Mouse (Mus musculus) G1E-ER4 (cell line): ENCODE results near the gene Krcc1. TPM values are rescaled to one million over a fixed set of nuclear protein-coding genes. Genes with fewer than 3 reads are reported as not detected.

Source experiments
- GATA1 ChIP-seq: IDR thresholded peaks from one replicate; pipeline ENCODE4 v1.8.0; 2012; ENCODE audit warnings: low read length, inconsistent platforms
- polyA plus RNA-seq: library from polyadenylated mRNA; stranded (reverse); fragments of >175 nt; gene quantifications from 2 replicates; pipeline ENCODE4 v1.2.3, GENCODE M21; 2012

Gene Krcc1
- 68.0 and 86.9 TPM in 2 replicates for polyA plus RNA-seq

DNA sequence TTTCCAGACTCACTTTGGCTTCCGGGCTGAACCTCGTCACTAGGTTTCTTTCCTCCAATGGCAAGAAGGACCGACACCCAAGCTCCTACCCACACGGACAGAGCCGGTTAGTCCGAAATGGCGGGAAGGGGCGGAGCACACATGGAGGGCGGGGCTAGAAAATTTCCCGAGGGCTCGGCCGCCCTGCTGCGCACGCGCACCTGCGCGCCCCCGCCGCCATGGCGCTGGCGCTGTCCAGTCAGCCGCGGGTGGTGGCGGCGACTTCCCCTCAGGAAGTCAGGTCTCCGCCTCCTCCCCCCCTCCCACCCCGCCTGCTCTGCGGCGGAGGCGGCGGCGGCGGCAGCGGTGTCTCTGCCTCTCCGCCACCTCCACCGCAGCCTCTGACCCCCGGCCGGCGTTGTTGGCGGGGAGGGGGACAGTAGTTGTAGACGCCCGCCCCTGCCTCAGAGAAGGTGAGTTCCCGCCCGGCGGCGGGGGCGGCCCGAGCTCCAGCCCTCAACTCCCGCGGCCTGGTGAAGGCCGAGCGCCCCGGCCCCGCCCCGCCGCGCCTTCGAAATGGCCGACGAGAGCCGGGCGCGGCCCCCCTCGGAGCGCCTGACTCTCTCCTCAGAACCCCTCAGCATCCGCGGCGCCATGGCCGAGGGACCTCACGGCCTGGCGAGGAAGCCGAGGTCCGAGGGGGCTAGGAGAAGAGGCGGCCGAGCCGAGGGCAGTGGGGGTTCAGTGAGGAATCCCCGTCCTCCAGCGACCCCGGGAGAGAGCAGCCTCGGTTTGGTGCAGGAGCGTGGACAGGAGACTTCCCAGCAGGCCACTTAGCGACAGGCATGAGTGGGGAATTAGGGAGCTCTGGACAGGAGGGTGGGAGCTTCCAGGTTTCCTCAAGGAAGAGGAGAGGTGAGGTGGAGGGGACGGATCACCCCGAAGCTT is at the start of gene Krcc1:
Krcc1 (plus strand) TSS at position 289 of the 927 bp plus-strand sequence.
- TF ChIP-seq GATA1 = no peak

DNA sequence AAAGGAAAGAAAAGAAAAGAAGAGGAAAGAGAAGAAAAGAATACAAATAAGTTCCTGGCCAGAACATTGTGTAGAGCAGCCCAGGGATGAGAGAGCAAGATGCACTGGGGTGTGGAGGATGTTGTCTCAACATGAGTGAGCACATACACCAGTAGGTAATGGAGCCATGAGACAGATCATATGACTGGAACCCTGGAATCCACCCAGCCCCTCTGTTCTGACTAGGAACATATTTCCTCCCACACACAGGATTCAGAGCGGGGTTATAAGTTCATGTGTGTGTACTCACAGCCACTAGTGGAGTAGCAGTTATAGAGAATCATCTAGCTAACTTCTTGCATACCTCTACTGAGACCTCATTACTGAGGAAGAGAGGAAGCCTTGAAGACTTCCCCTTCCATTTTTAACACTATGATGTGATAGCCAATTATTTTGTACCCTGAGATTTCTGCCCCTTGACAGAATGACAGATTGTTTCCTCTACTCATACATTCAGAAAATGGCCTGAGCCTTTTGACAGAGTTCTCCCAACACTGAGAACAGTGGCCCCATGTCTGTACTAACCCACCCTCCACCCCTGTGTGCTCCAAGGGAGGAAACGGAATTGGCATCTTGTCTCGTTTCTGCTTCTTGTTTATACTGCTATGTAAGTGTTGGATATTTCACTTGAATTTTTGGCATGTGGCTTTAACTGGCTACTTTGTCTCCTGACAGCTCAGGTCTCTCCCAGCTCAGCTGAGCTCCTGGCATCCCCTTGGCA is 47.1 kb upstream of the Krcc1 start:
- no peak for TF ChIP-seq GATA1

DNA sequence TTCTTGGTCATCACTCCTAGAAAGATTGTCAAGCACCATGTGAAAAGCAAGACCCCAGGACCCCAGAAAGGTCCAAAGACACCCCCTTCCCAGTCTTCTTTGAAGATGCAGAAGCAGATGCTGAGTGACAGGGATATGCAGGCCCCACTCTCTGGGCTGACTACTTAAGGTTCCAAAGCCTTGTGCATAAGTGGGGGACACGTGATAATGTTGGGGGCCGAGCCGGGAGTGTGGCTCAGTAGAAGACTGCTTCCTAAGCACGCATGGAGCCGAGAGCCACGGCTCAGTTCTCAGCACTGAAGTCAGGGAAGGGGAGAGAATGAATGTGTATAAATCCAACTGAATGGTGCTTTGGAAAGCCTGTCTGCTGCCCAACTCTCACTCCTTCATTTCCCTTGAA is 44.9 kb upstream of the Krcc1 start:
- no peak for TF ChIP-seq GATA1

DNA sequence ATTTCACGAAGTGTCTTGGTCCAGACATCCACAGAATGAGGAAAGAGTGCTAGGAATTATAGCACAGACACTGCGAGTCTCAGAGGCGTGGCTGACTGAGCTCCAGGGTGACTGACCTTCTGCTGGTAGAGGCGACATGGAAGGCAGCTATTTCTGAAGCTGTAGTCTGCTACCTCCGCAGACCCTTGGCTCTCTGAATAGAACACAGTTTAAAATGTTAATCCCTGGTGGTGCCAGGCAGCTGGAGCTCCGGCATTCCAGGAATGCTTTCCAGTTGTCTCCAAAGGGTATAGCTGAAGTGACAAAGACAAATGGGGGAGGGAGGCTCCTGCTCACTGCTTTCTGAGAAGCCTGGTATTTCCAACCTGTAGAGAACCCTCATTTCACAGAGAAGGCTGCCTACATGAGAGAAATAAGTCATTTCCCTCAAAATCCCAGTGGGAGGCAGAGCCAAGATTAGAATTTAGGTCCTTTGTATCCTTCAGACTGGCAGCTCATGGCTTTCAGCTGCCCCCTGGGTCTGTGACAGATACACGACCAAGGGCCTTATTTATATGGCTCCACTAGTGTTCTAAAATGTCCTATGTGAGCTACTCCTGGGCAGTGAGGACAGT is 44.2 kb upstream of the Krcc1 start:
- no peak for TF ChIP-seq GATA1

DNA sequence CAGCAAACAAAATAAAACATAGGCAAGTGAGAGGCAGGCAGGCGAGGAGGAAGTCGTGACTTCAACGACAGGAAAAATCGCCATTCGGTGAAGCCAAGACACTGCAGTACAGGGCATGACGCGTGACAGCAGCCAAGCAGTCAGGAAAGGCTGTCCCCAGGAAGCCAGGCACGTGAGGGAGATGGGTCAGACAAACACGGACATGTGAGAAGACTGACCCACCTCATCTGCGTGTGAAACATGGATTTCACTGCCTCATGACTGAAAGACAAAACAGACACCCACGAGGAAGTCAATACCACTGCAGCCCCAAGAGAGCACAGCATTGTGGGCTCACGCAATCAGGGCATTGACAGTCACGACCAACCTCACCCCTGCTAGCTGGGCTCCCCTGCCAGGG is 36.4 kb upstream of the Krcc1 start:
- no peak for TF ChIP-seq GATA1

DNA sequence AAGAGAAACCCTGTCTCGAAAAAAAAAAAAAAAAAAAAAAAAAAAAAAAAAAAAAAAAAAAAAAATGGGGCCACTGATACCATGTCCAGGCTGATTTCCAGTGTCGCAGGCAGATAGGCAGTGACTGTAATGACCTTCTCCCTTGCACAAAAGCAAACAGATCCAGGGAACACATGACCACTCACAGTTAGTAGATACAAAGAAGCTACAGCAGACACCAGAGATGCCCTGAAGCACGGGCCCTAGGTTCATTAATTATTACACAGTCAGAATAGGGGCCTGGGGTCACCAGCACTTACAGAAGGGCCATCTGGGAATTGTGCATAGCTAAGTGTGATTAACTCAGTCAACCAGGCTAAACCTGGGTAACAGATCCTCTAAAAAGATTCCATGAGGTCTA is 35.5 kb upstream of the Krcc1 start:
- no peak for TF ChIP-seq GATA1

DNA sequence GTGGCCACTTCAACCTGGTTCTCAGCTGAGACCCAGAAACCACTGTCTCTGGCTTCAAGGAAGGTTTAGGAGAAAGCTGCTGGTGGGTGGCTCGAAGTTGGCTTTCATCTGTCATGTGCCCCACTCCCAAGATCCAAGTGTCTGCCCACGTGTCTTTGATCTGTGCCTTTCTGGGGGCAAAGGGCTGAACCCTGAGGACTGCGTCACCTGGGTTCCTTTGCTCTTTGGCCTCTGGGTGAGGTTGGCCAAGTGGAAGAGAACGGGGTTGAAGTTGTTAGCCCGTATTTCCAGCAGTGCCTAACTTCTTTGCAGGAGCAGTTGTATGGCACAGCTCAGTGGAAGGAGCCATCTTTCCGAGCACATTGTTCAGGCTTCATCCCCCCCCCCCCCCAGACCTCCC is 35.0 kb upstream of the Krcc1 start:
- no peak for TF ChIP-seq GATA1

DNA sequence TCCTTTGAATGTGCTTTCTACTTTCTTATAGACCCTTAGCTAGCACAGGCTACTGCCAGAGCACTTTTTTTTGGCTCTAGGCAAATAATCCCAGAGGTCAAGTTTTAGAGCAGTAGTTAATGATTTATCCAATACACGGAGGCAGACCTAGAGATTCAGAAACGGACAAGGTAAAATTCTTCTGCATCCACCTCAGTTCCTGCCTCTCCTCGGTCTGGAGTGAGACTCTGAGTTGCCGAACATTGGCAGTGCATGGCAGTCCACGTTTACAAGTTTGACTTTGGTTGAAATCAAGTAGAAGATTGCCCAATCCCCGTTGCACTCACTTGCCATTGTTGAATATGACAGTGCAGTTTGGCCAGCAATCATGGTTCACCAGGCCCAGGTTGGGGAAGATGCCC is 34.4 kb upstream of the Krcc1 start:
- no peak for TF ChIP-seq GATA1

DNA sequence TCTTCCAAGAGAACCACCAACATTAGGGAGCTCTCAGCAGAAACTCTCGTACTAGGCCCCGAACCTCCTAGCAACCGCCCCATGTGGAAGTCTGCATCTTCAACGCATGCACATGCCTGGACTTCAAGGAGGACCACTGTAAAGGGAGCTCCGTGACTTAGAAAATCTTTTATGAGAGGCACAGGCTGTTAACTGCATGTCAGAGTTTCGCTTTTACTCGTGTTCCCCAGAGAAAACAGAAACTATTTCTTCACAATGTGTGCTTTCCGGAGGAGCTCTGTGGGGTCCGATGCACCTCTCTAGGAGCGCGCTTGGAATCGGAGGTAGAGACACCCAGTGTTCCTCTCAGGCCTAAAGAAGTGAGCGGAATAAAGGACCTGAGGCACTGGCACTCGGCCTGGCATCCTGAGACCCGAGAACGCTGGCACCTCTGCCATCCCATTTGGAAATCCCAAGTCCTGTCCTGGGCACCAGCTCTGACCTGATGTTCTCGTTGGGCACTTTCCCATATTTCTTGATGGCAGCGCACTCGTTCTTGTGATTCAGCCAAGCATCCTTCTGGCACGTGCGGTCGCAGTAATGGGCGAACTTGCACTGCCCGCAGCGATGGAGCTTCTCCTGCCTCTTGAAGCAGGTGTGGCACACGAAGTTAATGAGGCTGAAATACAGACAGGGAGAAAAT is 32.3 kb upstream of the Krcc1 start:
- TF ChIP-seq GATA1 = no peak

DNA sequence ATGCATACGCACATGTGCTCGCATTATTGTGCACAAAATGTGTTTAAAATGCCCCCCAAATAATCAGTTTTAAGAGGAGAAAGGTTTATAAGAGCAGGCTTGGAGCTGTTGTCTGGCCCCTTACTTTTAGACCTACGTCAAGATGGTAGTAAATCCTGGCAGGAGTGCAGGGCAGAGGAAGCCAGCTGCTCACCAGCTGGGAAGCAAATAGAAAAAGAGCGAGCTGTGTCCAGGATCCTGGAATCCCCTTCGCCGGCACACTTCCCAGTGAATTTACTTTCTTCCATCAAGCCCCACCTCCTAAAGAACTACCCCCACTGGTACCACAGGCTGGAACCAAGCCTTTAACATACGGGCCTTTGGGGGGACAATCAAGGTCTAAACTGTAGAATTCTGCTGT is 30.6 kb upstream of the Krcc1 start:
- no peak for TF ChIP-seq GATA1

DNA sequence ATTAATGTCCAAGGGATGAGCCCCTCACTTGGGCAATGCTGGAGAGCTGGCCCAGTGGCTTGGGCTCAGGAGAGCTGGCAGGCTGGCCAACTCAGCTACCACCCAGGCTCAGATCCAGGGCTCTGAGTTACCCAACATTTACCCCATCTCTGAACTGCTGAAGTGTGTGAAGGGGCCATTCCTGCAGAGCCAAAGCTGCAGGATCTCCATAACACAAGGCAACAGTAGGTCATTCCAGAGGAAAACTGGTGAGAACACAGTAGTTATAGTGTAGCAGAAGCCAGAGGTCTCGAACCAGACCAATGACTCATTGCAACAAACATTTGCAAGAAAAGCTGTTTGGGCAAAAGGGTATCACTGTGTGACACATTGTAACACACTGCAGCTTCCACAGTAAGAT is 28.7 kb upstream of the Krcc1 start:
- no peak for TF ChIP-seq GATA1

DNA sequence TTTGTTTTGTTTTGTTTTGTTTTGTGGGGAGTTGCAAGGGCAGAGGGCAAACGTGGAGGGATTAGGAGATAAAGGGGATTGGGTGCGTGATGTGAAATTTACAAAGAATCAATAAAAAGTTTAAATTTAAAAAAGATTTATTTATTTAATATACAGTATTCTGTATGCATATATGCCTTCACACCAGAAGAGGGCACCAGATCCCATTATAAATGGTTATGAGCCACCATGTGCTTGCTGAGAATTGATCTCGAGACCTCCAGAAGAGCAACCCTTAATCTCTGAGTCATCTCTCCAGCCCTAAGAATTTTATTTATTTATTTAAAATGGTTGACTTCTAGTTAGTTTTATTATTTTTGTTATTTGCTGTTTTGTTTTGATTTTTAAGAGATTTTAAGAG is 28.2 kb upstream of the Krcc1 start:
- TF ChIP-seq GATA1 = no peak

DNA sequence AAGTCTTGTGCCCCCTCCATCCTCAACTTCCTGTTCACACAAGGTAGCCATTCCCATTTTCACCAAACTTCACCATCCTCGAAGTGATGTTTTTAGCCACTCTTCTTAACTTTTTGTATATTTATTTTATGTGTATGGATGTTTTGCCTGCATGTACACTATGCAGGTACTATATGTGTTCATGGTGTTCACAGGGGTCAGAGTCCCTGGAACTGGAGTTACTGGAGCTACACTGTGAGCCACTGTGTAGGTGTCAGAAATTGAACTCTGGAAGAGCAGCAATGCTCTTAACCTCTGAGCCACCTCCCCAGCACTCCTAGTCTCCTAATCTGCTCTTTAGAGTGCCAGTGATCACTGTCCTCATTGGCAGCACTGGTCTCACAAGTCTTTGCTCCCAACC is 23.1 kb upstream of the Krcc1 start:
- TF ChIP-seq GATA1 = no peak

DNA sequence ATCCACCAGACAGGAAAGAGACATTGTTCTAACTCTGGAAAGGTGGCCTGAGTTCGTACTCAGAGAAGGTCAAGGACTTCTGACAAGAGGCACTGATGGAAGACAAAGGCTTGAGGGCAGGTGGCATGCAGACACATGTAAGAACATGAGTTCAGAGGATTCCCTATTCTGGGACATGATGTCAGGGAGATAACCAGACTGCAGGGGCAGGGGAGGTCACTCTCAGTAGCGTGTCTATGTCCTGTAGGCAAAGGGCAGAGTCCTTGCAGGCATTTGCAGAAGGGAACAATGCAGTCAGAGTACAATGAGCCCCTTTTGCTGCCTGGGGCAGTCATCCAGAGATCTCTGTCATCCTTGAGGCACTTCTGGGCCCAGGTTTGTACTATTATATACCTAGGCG is 21.9 kb upstream of the Krcc1 start:
- no peak for TF ChIP-seq GATA1

DNA sequence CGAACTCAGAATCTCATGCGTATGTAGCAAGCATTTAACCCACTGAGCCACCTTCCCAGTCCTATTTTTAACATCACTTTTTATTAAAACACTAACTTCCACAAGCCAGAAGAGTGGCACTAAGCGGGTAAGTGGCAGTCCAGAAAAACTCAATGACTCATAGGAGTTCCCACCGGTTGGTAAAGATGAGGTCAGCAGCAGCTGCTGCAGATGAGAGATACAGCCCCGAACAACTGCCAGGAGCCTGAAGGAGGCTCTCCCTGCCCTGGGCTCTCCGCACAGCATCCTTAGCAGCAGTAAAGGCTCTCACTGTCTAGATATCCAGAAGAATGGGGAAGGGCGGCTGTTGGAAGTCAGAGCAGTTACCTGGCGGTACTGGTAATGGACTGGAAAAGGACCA is 20.5 kb upstream of the Krcc1 start:
- TF ChIP-seq GATA1 = no peak

DNA sequence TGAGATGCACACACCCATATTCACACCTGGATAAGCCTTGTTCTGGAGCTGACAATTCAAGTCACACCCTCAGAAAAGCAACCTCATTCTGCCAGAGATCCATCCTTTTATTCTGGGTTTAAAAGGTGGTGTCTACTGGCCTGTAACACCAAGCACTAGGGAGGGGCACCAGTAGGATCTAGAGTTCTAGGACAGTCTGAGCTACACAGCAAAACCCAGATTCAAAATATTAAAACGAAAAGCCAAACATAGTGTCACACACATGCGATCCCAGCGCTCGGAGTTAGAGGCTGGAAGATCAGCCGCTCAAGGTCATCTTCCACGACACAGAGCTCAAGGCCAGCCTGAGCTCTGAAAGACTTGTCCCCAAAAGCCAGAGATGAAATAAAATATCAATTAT is 17.0 kb upstream of the Krcc1 start:
- no peak for TF ChIP-seq GATA1
